22 mouse cellular contexts compared by ENCODE assay signal in genomic region chr14:47563106-47563505, GRCm38 (mm10). TPM values are rescaled to one million over a fixed set of nuclear protein-coding genes. Genes with fewer than 3 reads are reported as not detected.
DNase-seq lines count a peak whose midpoint lies in the region; ATAC-seq and TF ChIP-seq lines count a peak whose summit lies in the region.
"Had no signal": no experiment of that assay in that cellular context is flagged by ENCODE, and none has a peak within 500 bp of the region (broad histone marks: within the 10 kb centered on the region; RNA-seq: fewer than 3 reads in every experiment).

No protein-coding gene starts in this region.

- no peaks in the 10 kb centered on the region for H3K27me3 ChIP-seq in kidney, adult 2 months (replicated peaks; ENCODE audit: control insufficient read depth, insufficient read depth, low read length)
- H3K27me3 ChIP-seq in kidney, embryonic 14.5 days (ENCODE audit: control insufficient read depth, insufficient read depth, low read length): no peaks in the 10 kb centered on the region
- no peaks in the 10 kb centered on the region for H3K27me3 ChIP-seq in liver, adult 2 months (ENCODE audit: control insufficient read depth, insufficient read depth, low read length)
- H3K27me3 ChIP-seq: embryonic facial prominence, embryonic 12.5 days; embryonic facial prominence, embryonic 15.5 days; hindbrain, embryonic 12.5 days had no signal

- peak overlapping the region; percentile 91 for H3K27ac ChIP-seq in kidney, adult 2 months (ENCODE audit: insufficient read depth, low read depth, low read length)
- no peak overlapping the region for H3K27ac ChIP-seq in kidney, embryonic 14.5 days (ENCODE audit: low read depth, low read length)
- H3K27ac ChIP-seq in liver, adult 2 months (replicated peaks; ENCODE audit: insufficient read depth, low read depth, low read length): peak overlapping the region; percentile 100
- H3K27ac ChIP-seq: embryonic facial prominence, embryonic 12.5 days; embryonic facial prominence, embryonic 15.5 days; gastrocnemius, adult 2 months; hindbrain, embryonic 12.5 days had no signal

- no peak for TF ChIP-seq POLR2A in kidney, adult 2 months (IDR thresholded peaks at IDR 0.05; ENCODE audit: low read depth, low read length)
- TF ChIP-seq POLR2A in liver, adult 2 months (IDR thresholded peaks at IDR 0.05; ENCODE audit: extremely low read depth, insufficient read depth, low read length): no peak

- peak; percentile 83 for DNase-seq in kidney, adult 2 months
- peak; percentile 88 for DNase-seq in liver, adult 2 months (ENCODE audit: extremely low read depth, low read depth, low spot score)
- DNase-seq in liver: no peak
- DNase-seq in kidney, postnatal 25 days: peak; percentile 55 to 62
- DNase-seq in spleen, postnatal 14 days (ENCODE audit: low spot score in 2 of 2): no peak
- DNase-seq: adrenal gland, adult 2 months; adrenal gland, postnatal 14 days; cerebellum, adult 11 months; cerebellum, adult 2 months; cerebellum, adult 9-11 months; cerebellum, postnatal 25 days; forebrain, postnatal 0 days; gastrocnemius, adult 2 months; gastrocnemius, postnatal 14 days; heart, adult 11 months had no signal

- 61% methylated on average over 4 of the region's 4 CpGs for WGBS in kidney, adult 2 months
- 86% methylated on average over 4 of the region's 4 CpGs for WGBS in kidney, embryonic 14.5 days
- WGBS in liver, adult 2 months: 33% methylated on average over 4 of the region's 4 CpGs

- peaks cover 12% of the 10 kb centered on the region; the same call in 1 of the 2 replicates for H3K4me1 ChIP-seq in kidney, adult 2 months (ENCODE audit: control insufficient read depth, insufficient read depth, low read length)
- H3K4me1 ChIP-seq in kidney, embryonic 14.5 days (ENCODE audit: control insufficient read depth, insufficient read depth, low read length): peaks cover 4% of the 10 kb centered on the region; the same call in 1 of the 2 replicates
- peaks cover 21% of the 10 kb centered on the region for H3K4me1 ChIP-seq in liver, adult 2 months (ENCODE audit: control insufficient read depth, insufficient read depth, low read length)

- no peak overlapping the region for H3K4me2 ChIP-seq in kidney, embryonic 14.5 days (replicated peaks; ENCODE audit: low read depth, low read length)
- H3K4me2 ChIP-seq: embryonic facial prominence, embryonic 12.5 days; embryonic facial prominence, embryonic 15.5 days; heart, embryonic 11.5 days; hindbrain, embryonic 12.5 days had no signal

- TF ChIP-seq CTCF in kidney, adult 2 months (conservative IDR thresholded peaks at IDR 0.05; ENCODE audit: insufficient read depth, insufficient read length, low read depth, low read length): no peak
- TF ChIP-seq CTCF in liver, adult 2 months (IDR thresholded peaks at IDR 0.05; ENCODE audit: low read depth, low read length): no peak

- ATAC-seq in kidney, embryonic 14.5 days (ENCODE audit: low FRiP score, low TSS enrichment): no peak
- ATAC-seq: CD4-positive, CD25-positive, alpha-beta regulatory T cell, adult 4 months; forebrain, embryonic 14.5 days; forebrain, postnatal 0 days had no signal

- H3K4me3 ChIP-seq in kidney, adult 2 months (ENCODE audit: insufficient read depth, low read depth, low read length): no peak overlapping the region
- H3K4me3 ChIP-seq in kidney, embryonic 14.5 days (ENCODE audit: low read length): no peak overlapping the region
- no peak overlapping the region for H3K4me3 ChIP-seq in liver, adult 2 months (ENCODE audit: insufficient read depth, low read depth, low read length)
- H3K4me3 ChIP-seq: embryonic facial prominence, embryonic 12.5 days; embryonic facial prominence, embryonic 15.5 days; gastrocnemius, adult 2 months; hindbrain, embryonic 12.5 days had no signal

- peaks cover 10% of the 10 kb centered on the region; the same call in 1 of the 2 replicates for H3K79me2 ChIP-seq in liver, adult 2 months (ENCODE audit: control insufficient read depth, insufficient read depth, low read length)

- no peak overlapping the region for H3K9ac ChIP-seq in kidney, embryonic 14.5 days (ENCODE audit: low read depth, low read length)
- H3K9ac ChIP-seq in liver, adult 2 months (ENCODE audit: low read depth, low read length): peak overlapping the region; percentile 63
- H3K9ac ChIP-seq: embryonic facial prominence, embryonic 12.5 days; embryonic facial prominence, embryonic 15.5 days; forebrain, postnatal 0 days; hindbrain, embryonic 12.5 days had no signal

- no peaks in the 10 kb centered on the region for H3K9me3 ChIP-seq in kidney, embryonic 14.5 days (ENCODE audit: control insufficient read depth, low read length)
- H3K9me3 ChIP-seq: embryonic facial prominence, embryonic 12.5 days; embryonic facial prominence, embryonic 15.5 days; hindbrain, embryonic 12.5 days had no signal

- no peaks in the 10 kb centered on the region for H3K36me3 ChIP-seq in kidney, adult 2 months (ENCODE audit: control insufficient read depth, insufficient read depth, low read length)
- no peaks in the 10 kb centered on the region; the same call in 1 of the 2 replicates for H3K36me3 ChIP-seq in kidney, embryonic 14.5 days (ENCODE audit: control insufficient read depth, insufficient read depth, low read length)
- peaks cover 14% of the 10 kb centered on the region; the same call in 1 of the 2 replicates for H3K36me3 ChIP-seq in liver, adult 2 months (ENCODE audit: control insufficient read depth, insufficient read depth, low read length)

RNA-seq across cellular contexts. Expression of gene Atg14, which starts 7.3 kb away (rescaled TPM):
- 8.9 and 9.4 TPM in 2 replicates for polyA plus RNA-seq in kidney, adult 2 months (2012; rRNA removed)
- polyA plus RNA-seq in kidney, embryonic 14.5 days (2014; fragmentation: Nextera tagmentation; extraction: Ambion mirVana): 9.2 and 16.9 TPM in 2 replicates
- 13.0 and 13.5 TPM in 2 replicates for total RNA-seq in liver, adult 2 months (2014; rRNA removed)
- 7.4 and 8.9 TPM in 2 replicates for polyA plus RNA-seq in liver, adult 2 months (2012; rRNA removed)

Comparison
In these comparisons a context has a peak if more than half of its experiments do, and no peak if none do; other contexts are left out.
1. DNase-seq: peak in kidney, adult 2 months (single experiment), liver, adult 2 months (single experiment) and kidney, postnatal 25 days (2 of 2); none in liver (single experiment) and spleen, postnatal 14 days (0 of 2).